Mouse (Mus musculus) kidney, adult 8-10 months (tissue): ENCODE measurements around the gene Rmi2.

Experiments used
- DNase-seq, 2 experiments: peaks; one replicate each; pipeline ENCODE4 v3.0.0; 2022

Gene Rmi2

DNA sequence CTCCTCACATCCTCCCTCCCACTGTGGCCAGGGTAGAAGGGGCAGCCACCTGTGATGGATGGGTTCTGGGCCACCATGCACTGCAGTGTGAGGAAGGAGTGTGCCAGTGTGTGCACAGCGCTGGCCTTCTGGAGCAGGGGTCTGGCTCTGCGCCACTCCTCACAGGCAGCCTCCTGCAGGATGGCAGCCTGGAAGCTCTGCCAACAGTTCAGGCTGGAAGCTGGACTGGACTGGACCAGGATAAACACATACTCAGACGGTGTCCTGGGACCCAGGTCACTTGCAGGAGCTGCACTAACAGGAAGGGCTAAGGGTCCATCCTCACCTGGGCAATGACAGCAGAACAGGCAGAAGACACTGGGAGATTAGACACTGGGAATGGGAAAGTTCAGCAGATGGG is 98.5 kb downstream of the Rmi2 start:
- no peak for DNase-seq

DNA sequence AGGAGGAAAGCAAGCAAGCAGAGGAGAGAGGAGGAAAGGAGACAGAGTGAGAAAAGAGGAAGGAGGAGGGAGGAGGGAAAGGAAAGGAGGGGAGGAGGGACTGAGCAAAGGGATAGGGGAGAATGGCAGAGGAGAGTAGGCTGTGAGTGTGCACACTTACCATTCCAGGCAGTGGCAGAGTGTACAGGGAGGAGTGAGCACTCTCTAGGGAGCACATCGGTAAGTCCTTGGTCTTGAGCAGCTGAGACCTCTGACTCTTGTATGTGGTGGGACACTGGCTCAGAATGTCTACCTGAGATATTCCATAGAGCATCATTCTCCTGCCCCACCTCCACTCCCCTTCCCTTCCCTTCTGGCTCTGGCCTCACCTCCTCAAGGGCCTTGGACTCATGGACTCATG is 99.2 kb downstream of the Rmi2 start:
- no peak for DNase-seq

GRCm38 (mm10) chr16:10936700-10937319 is 102.0 kb downstream of the Rmi2 start:
- no peak for DNase-seq

GRCm38 (mm10) chr16:10937497-10937896 is 102.6 kb downstream of the Rmi2 start:
- DNase-seq: no peak

GRCm38 (mm10) chr16:10939932-10940331 is 105.1 kb downstream of the Rmi2 start:
- DNase-seq: no peak

DNA sequence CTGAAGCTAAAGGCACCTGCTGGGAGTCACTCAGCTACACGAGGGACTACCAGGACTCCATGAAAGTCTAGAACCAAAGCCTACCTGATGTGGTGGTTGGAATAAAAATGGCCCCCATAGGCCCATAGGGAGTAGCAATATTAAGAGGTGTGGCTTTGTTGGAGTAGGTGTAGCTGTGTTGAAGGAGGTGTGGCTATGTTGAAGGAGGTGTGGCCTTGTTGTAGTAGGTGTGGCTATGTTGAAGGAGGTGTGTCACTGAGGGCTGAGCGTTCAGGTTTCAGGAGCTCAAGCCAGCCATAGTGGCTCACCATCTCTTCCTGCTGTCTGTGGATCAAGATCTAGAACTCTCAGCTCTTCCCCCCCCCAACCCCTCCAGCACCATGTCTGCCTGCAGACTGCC is 105.8 kb downstream of the Rmi2 start:
- DNase-seq: no peak
